Mouse (Mus musculus) kidney, adult 2 months (tissue): ENCODE measurements around the gene Gpc6.

Experiments
- CTCF ChIP-seq: fragments of 200-500 bp; conservative IDR thresholded peaks from 2 replicates; pipeline ENCODE4 v1.5.1; 2011; ENCODE audit warnings: low read depth, mild to moderate bottlenecking, control low read depth, low read length, moderate library complexity, mixed read lengths; ENCODE audit not compliant: insufficient read depth, insufficient read length
- POLR2A ChIP-seq: fragments of 200-500 bp; IDR thresholded peaks from one replicate; pipeline ENCODE4 v1.6.1; 2011; ENCODE audit warnings: low read depth, low read length, control low read depth

- no peak for TF ChIP-seq CTCF
- TF ChIP-seq POLR2A: no peak
These were observed 899.4 kb downstream of the Gpc6 start for GRCm38 (mm10) chr14:117824491-117824890.
